Mouse (Mus musculus) c-Kit-positive CD71-negative TER-119-negative erythroid progenitor cells, embryonic 14.5 days (primary cell): Measurements from ENCODE around the gene Kalrn.

Source experiments
- DNase-seq: peaks from one replicate; pipeline ENCODE4 v3.0.0-alpha.2; 2013; ENCODE audit warnings: low read depth

Gene Kalrn

GRCm38 (mm10) chr16:34351575-34352150 is 221.7 kb downstream of the Kalrn start:
- DNase-seq: no peak

- DNase-seq: no peak
Observed at GRCm38 (mm10) chr16:34347574-34347973, 225.8 kb downstream of the Kalrn start.

GRCm38 (mm10) chr16:34344895-34345876 is 228.1 kb downstream of the Kalrn start:
- no peak for DNase-seq

GRCm38 (mm10) chr16:34343968-34344367 is 229.4 kb downstream of the Kalrn start:
- DNase-seq: no peak

GRCm38 (mm10) chr16:34343161-34343560 is 230.2 kb downstream of the Kalrn start:
- no peak for DNase-seq

- DNase-seq: peak; percentile 7
Observed at GRCm38 (mm10) chr16:34342369-34343160, 230.8 kb downstream of the Kalrn start.

- DNase-seq: no peak
Observed at GRCm38 (mm10) chr16:34334919-34335318, 238.4 kb downstream of the Kalrn start.

- no peak for DNase-seq
Observed at GRCm38 (mm10) chr16:34331630-34332029, 241.7 kb downstream of the Kalrn start.

GRCm38 (mm10) chr16:34329876-34330275 is 243.5 kb downstream of the Kalrn start:
- DNase-seq: no peak

- no peak for DNase-seq
Observed at GRCm38 (mm10) chr16:34329431-34329873, 243.9 kb downstream of the Kalrn start.

- DNase-seq: no peak
Observed at GRCm38 (mm10) chr16:34327890-34328289, 245.4 kb downstream of the Kalrn start.

GRCm38 (mm10) chr16:34325869-34326268 is 247.5 kb downstream of the Kalrn start:
- no peak for DNase-seq

GRCm38 (mm10) chr16:34325161-34325560 is 248.2 kb downstream of the Kalrn start:
- no peak for DNase-seq

GRCm38 (mm10) chr16:34324735-34325134 is 248.6 kb downstream of the Kalrn start:
- DNase-seq: no peak

- DNase-seq: no peak
Observed at GRCm38 (mm10) chr16:34323496-34323895, 249.8 kb downstream of the Kalrn start.

GRCm38 (mm10) chr16:34322546-34322945 is 250.8 kb downstream of the Kalrn start:
- DNase-seq: peak; percentile 28

GRCm38 (mm10) chr16:34321066-34321790 is 252.1 kb downstream of the Kalrn start:
- no peak for DNase-seq

GRCm38 (mm10) chr16:34320023-34320800 is 253.1 kb downstream of the Kalrn start:
- DNase-seq: no peak

GRCm38 (mm10) chr16:34317110-34317509 is 256.2 kb downstream of the Kalrn start:
- DNase-seq: no peak

GRCm38 (mm10) chr16:34316253-34316652 is 257.1 kb downstream of the Kalrn start:
- DNase-seq: no peak

- no peak for DNase-seq
Observed at GRCm38 (mm10) chr16:34314071-34314470, 259.3 kb downstream of the Kalrn start.
